Mouse (Mus musculus) mouse trophoblast stem cell (cell line): ENCODE results near the gene Zfp950.
"Not testable (repeated sequence)": the region's sequence is repeated elsewhere in the genome, so short reads cannot be mapped to it uniquely, and the experiment has no call there.

ENCODE experiments used
- in situ Hi-C, 2 experiments: fragments of 300-500 bp; cut with MseI, MboI; formaldehyde crosslinking; loops; 2 replicates in 1 of 2; 3 replicates in 1 of 2; pipeline ENCODE4 v1.15.1; 2025

Gene Zfp950

DNA sequence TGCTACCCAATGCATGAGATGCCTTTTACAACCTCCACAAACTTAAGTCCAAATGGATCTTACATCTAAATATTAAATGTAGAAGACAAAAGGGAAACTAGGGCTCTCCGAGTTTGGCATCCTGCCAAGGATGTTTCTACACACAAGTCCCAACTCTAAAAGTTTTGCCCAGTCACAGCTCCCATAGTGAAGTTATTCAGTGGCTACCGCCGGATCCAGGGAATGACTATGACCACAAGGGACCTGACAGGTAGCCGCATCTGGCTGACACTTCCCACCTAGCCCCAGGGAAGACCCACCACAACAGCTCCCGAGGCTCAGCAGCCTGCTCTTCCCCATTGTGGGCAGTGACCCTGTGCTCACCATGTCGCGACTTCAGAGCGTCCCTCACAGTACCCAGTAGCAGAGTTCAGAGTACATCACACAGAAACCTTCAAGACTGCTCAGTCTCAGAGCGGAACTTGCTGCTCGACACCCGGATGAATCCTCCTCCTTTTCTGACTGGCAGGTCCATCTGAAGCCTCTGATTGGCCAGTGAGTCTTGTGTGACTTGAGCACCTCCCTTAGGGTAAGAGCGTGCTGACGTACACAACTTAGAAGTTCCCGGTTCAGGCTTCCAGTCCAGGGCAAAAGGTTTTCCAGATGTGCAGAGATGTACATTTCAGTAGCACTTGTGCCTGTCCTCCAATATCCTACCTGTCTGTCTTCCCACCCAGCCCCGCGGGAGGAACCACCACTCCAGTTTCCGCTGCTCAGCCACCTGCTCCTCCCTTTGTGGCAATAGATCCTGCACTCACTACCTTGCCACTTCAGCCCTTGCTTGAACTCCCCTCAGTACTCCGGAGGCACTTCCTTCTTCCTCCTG lies at the start of gene Zfp950:
Gene Zfp950, minus strand, starts transcription at position 499 of the 865 bp plus-strand sequence.
- in situ Hi-C loops: no loop called here

DNA sequence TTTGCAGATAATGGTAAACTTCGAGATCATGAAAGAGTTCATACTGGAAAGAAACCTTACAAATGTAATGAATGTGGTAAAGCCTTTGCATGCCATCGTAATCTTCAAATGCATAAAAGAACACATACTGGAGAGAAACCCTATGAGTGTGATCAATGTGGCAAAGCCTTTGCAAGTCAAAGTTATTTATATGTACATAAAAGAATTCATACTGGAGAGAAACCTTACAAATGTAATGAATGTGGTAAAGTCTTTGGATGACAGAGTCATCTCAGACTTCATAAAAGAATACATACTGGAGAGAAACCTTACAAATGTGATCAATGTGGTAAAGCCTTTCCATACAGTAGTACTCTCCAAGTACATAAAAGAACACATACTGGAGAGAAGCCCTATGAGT lies 43.0 kb upstream of the Zfp950 start, which contains the start of gene Gm6020:
Gene Gm6020, plus strand, starts transcription at position 301 of the 400 bp plus-strand sequence.
- in situ Hi-C loops: not testable (repeated sequence)

DNA sequence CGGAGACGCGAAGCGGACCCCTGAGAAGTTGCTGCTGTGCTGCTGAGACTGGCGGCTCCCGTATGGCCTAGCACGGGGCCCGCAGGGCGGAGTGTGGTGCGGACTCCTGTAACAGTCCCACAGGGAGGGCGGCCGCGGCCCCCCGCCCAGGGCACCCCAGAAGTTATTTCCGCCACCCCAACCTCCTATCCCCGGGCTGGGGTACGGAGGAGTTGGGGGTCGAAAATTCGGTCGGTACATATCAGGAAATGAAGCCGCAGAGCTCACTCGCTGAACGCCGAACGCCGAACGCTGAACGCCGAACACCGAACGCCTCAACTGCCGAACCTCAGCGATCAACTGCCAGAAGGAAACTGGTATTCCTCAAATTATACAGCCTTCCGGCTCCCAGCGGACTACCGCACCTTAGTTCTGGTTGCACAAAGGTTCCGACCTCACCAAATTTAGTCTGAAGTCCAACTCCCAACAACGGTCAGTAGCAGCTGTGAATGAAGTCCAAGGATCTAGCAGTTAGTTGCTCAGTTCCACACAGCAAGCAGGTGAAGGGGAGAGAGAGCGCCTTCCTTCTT lies 35.2 kb upstream of the Zfp950 start, which contains the start of gene Gm7102:
Gene Gm7102, minus strand, starts transcription at position 554 of the 569 bp plus-strand sequence.
- in situ Hi-C loops: no loop called here

DNA sequence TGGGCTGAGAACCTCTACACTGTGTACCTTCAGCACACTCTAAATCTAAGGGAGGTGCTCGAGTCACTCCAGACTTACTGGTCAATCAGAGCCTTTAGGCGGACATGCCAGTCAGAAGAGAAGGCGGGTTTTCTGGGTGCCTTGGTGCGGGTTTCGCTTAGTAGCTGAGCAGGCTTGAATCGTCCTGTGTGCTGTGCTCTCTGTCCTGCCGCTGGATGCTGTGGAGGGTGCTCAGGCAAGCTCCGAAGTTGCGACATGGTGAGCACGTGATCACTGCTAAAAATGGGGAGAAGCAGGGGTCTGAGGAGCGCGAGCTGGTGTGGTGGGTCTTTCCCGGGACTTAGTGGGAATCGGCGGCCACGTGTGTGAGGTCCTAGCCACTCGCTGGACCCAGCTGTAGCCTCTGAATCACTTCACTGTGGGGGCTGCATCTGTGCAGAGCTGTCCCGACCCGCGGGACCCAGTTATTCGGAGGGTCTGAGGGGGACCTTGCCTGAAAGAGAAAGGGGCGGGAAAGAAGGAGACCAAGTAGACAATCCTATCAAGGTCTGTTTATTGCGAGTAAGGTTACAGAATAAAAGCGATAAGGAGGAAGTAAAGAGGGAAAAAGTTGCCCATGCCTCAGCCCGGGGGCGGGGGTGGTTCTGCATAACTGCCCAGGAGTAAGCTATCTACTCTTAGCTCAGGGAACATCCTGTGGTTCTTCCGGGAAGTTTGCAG lies 11.2 kb upstream of the Zfp950 start:
- in situ Hi-C loops: no loop called here

DNA sequence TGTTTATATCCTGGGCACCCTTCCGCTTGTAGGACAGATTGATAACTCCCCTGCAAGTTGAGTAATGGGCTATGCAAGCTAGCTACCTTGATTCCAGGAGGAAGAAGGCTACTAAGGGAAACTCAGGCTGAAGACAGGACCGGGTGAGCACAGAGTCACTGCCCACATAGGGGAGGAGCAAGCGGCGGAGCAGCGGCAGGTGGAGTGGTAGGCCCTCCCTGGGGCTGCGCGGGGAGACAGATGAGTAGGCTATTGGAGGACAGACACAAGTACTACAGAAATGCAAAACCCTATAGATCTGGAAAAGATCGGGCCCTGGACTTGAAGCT lies 10.7 kb upstream of the Zfp950 start:
- in situ Hi-C loops: no loop called here

DNA sequence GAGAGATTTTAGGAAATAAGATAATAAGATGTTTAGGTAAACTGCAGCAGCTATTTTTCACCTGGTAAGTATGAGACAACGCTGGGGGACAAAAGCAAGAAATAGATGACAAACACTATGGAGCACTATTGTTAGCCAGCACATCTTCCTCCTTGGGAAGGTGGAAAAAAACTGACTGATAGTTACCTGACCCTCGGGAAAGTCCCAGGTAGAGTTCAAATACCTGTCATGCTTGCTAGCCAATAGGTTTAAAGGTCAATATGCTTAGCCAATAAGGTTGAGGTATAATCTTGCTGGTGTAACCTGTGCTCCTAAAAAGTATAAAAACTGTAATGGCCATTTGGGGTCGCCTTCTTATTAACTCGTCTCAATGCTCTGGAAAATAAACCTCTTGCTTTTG lies 659 bp upstream of the Zfp950 start:
- in situ Hi-C loops: no loop called here

DNA sequence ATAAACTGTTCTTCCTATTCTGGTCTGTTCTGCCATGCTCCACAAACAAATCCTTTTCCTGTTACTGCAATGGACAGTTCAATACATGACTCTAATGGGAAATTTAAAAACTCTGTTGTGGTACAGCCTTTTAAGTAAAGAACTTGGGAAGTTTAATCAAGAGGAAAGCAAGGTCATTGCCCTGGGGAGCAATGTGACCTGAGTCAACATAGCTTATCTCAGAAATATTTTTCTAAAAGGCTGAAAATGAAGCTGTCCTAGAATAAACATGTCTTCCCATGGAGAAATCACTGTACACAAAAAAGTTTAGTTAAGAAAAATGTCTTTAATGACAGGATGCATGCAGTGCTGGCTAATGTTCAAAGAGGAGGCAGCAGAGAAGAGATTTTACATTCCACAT lies 2.0 kb downstream of the Zfp950 start:
- in situ Hi-C loops: no loop called here

DNA sequence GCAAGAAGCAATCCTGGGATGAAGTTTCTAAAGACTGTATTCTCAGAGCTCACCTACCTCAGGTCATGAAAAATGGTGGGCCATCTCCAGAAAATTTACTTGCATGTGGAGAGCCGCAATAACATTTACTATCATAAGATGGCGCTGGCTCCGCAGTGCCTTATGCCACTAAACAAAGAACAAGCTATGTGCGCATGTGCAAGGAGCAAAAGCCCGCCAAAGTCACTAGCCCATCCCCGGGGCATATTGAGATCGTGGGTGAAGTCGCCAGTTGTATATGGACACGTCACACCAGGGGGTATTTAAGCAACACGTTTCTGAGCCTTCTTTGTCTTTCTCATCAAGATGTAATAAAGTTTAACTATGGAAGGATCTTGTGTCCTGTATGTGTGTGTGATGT lies 9.5 kb downstream of the Zfp950 start:
- in situ Hi-C loops: no loop called here

DNA sequence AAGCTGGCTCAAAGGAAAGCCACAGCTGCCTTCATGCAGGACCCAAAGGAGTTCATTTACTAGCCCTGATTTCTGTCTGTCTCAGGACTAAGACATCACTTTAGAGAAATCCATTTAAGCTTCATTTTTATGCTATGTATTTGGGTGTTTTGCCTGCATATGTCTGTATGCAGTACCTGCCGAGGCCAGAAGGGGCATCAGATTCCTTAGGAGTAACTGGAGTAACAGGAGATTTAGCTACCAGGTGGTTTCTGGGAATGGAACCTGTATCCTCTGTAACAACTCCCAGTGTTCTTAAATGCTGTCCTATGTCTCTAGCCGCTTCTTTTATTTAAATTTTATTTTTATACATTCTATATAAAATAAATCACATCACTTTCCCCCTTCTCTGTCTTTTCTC lies 30.5 kb downstream of the Zfp950 start:
- in situ Hi-C loops: no loop called here

DNA sequence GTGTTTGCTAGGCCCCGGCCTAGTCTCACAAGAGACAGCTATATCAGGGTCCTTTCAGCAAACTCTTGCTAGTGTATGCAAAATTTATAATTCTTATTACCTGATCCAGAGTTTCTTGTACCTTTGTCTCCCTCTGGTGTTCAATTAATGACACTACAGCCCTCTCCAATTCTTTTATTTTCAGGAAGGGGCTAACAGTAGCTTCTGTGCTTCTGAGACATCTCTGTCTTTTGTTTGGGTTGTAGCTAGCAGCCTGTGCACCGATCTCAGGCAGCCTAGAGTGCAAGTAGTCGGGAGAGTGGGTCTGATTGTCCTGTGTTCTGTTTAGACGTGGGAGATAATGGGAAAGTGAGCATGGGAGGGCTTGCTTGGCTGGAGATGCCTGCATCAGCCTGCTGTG lies 42.9 kb downstream of the Zfp950 start:
- in situ Hi-C loops: no loop called here

DNA sequence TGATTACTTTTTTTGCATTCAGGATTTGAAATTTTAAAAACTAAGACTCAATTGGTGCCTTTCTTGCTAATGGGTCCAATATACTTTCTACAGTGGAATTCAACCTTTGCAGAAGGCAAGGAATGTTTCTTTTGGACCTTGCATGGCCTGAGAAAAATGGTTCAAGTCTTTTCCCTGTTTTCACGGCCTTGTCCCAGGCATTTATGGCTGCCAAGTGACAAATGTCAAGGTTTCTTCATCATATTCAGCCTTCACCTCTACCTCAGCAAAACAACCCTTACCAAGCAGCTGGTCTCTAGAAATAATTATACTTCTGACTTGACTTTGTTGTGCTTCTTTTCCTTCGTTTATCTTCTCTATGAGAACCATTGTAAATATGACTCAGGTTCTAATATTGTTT lies 43.9 kb downstream of the Zfp950 start:
- in situ Hi-C loops: no loop called here

DNA sequence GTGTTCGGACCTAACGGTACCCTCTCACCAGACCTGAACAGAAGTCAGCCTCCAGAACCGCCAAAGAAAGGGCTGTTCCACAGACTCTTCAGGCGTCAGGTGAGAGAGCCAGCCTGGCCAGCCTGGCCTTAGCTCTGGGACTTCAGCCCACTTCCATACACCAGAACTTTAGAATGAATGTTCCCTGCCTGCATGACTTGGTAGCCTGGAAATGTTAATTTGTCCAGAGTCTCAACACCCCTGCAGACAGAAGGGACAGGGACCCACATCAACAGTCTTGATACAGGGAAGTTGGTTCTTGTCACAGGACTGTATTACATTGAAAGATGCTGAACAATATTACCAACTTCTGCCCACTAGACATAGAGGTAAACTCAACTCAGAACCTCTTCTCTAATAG lies 50.1 kb downstream of the Zfp950 start:
- in situ Hi-C loops: no loop called here

DNA sequence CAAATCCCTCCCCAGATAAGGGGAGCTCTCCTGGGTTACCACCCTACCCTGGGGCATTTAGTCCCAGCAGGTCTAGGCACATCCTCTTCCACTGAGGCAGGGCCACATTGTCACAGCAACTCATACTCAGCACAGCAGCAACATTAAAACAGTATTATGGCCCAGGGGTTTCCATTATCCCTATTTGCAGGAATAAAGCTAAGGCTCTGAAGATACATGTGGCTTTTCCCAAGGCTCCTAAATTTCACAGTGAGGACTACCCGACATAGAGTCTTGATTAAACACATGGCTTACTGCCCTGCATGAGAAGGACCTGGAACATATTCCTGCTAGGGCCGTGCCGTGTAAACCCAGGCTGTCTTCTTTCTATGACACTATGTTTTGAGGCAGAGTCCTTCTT lies 51.6 kb downstream of the Zfp950 start:
- in situ Hi-C loops: loop anchor here in 1 of 2 experiments (5.0 kb wide), 1 partner anchor 207 kb away; no protein-coding TSS in a partner anchor

DNA sequence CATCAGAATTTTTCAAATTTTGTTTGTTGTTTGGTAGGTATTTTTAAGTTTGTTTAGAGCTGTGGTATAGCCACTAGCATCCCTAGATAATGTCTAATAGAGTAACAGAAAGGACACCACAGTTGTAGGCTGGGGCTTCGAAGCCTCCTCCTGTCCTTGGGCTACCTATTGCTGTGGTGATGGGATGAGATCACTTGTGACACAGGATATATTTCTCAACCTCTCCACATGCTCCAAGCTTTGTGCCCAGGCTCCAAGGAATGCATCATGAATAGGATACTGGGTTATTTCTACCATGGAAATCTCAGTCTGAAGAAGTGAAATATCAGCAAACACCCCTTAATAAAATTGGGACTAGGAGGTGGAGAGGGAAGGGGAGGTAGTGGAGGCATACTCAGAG lies 52.9 kb downstream of the Zfp950 start:
- in situ Hi-C loops: loop anchor here in 1 of 2 experiments (5.0 kb wide), 1 partner anchor 205 kb away; no protein-coding TSS in a partner anchor

DNA sequence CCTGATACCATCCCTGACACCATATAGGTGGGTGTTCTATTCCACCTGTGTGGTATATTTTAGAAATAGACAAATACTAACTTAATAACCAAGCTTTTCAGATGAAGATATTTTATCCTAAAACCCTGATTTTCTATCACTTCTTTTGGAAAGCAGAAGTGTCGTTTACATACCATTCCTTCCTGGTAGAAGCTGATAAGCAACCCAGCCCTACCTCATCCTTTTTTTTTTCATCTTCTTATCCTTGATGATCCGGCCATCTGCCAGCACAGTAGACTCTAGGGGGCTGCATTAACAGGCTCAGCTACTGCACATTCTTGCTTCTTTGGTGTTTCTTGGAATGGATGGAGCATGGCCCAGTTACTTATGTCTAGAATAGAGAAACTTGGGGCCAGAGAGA lies 55.4 kb downstream of the Zfp950 start:
- in situ Hi-C loops: loop anchor here in 1 of 2 experiments (5.0 kb wide), 1 partner anchor 203 kb away; no protein-coding TSS in a partner anchor

DNA sequence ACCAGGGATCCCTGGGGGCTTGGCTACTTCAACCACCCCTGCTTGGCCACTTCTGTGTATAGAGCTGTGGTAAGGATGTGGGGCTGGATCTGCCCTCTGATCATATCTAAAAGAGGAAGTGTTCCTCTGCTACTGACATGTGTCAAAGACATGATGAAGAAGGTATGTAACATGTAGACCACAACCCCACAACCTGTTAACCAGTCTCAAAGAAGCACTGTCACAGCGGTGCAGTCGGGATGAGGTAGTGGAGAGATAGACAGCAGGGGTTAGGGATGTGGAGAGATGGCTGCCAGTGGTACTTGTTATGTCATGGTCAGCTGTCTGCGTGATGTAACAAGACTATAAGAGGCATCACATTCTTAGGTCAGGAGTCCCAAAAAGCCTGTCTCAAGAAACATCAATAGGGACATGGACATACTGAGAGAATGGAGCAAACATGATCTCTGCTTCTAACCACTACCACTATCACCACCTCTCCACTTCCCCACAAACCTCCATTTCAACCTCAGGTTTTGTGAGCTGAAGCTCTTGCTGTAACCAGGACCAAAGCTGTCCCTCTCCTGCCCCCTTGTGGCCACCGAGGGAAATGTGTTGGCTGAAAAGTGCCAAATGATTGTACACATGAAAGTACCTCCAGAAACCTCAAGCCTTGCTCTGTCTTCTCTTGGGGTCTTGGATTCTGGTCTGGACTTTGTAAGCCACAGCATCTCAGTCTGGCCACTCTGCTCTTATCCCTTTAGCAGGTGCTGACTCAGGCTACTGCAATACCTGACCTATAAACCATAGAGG lies 56.3 kb downstream of the Zfp950 start:
- in situ Hi-C loops: loop anchor here in 1 of 2 experiments (5.0 kb wide), 1 partner anchor 192 kb away; no protein-coding TSS in a partner anchor

DNA sequence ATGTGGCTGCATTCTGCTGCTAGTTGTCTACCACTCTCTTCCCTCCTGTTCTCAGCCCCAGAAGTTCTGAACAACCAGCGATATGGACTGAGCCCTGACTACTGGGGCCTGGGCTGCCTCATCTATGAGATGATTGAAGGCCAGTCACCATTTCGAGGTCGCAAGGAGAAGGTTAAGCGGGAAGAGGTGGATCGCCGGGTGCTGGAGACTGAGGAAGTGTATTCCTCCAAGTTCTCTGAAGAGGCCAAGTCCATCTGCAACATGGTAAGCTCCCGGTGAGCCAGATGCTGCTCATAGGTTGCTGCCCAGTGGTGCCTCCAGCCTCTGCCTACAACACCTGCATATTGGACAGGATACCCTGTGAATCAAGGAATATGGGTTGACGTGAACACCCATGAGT lies 57.6 kb downstream of the Zfp950 start:
- in situ Hi-C loops: loop anchor here in 1 of 2 experiments (5.0 kb wide), 1 partner anchor 191 kb away; no protein-coding TSS in a partner anchor

DNA sequence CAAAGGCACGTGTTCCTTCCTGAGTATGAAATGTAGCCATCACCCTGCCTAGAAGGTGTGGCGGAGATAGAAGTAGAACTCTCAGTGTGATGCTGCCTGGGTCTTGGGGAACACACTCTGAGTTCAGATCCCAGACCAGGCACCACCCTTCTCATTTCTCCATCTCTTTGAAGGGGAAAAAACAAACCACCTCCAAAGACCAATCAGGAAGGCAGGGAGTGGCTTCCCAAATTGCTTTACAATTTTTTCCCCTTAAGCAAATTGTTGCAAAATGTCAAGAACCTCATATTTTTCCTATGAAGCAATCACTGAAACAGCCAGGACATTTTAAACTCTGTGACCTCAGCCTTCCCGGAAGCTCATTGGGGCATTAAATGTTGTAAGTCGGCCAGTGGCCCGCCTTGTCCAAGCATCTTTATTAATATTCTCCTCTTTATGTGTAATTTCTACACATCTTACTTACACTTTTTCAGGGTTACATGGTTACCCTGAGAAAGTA lies 60.3 kb downstream of the Zfp950 start:
- in situ Hi-C loops: loop anchor here in 1 of 2 experiments (5.0 kb wide), 1 partner anchor 188 kb away; no protein-coding TSS in a partner anchor

DNA sequence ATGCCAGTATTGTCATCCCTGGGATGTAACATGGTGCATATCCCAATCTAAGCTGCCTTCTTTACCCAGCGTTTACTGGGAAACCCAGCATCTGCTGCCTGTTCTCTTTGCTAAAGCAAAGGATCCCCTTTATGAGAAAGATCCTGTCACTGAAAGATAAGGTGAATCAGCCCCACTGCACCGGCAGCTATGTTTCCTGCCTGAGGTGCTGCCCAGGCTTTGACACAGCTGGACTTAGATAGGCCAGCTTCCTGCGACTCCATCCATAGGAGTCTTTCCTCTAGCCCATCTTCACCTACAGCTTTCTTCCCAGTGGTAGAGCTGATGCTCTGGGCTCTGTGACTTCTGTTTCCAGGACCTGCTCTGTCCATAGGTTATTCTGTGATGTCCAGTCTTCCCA lies 62.0 kb downstream of the Zfp950 start:
- in situ Hi-C loops: no loop called here

DNA sequence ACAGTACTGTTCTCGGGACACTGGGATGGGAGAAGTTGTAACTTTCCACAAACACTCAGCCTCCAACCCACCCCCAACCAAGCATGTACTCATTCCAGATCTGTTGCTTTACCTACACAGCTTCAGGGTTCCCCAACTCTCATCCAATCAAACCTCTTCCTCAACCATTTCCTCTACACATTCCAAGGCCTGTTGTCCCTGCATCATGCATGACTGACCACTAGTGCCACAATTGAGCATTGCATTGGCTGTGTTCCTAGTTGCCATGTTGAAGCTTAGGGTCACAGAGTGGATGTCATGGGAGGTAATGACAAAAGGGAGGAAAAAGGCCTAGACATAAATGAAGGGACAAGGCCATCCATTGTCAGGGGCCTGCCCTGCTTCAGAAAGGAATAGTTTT lies 75.6 kb downstream of the Zfp950 start:
- in situ Hi-C loops: no loop called here

DNA sequence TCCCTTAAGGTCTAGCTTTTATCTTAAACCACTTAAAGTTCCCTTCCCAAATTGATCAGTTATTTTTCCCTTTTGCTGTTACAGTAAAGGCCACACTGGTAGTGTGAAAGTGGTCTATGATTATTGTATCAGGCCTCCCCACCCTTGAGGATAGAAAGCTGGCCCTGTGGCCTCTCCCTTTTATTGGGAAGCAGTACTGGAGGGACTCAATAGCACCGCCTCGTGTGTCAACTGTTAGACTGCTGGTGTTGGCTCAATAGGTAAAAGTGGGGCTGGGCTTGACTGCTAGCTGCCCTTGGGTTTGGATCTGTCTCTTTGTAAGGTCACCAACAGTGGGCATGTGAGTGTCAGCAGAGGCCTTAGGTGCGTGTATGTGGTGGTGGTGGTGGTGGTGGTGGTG lies 76.3 kb downstream of the Zfp950 start:
- in situ Hi-C loops: no loop called here
